Mouse (Mus musculus): ENCODE data around the gene Grhpr.

- TF ChIP-seq EP300 (IDR thresholded peaks at IDR 0.05; ENCODE audit: low read depth), result no peak
- TF ChIP-seq CTCF (IDR thresholded peaks at IDR 0.05; ENCODE audit: low read depth), result no peak
Observed at GRCm38 (mm10) chr4:44974331-44974730, 6.9 kb upstream of the Grhpr start.

Data from liver, embryonic 14.5 days (tissue).